Mouse (Mus musculus) cerebellum, adult 2 months (tissue): ENCODE results near the gene Grid1.

Experiments
- CTCF ChIP-seq: fragments of 200-500 bp; IDR thresholded peaks from 2 replicates; pipeline ENCODE4 v1.5.1; 2011; ENCODE audit warnings: low read depth, mild to moderate bottlenecking, control low read depth, low read length, moderate library complexity, borderline replicate concordance; ENCODE audit not compliant: insufficient read depth
- POLR2A ChIP-seq: fragments of 200-500 bp; IDR thresholded peaks from 2 replicates; pipeline ENCODE4 v1.6.1; 2011; ENCODE audit warnings: low read length, control low read depth, borderline replicate concordance; ENCODE audit not compliant: insufficient read depth

GRCm38 (mm10) chr14:34908366-34908765 is 88.5 kb downstream of the Grid1 start:
- TF ChIP-seq POLR2A (no peak), CTCF (no peak)
